Mouse (Mus musculus) heart, postnatal 0 days (tissue): ENCODE measurements at regions not wholly inside any gene's neighbourhood (a gene's known extent, or its start where the extent isn't known, plus 50 kb on each side); places are given as distances from the start of the nearest gene placed in this dataset.

Experiments
- ATAC-seq: fragments of 200-750 bp; cut with Nextera tagmentation; 2 replicates; pipeline ENCODE4 v1.8.0; 2017; ENCODE audit warnings: low read depth, moderate number of reproducible peaks, moderate library complexity; ENCODE audit not compliant: insufficient read depth
- DNase-seq: peaks from one replicate; pipeline ENCODE4 v3.0.0-alpha.2; 2016; ENCODE audit warnings: low spot score
- H3K27ac ChIP-seq: fragments of 300-500 bp; sonication (generic); 2 replicates; pipeline ENCODE4 v1.5.1; 2014; ENCODE audit warnings: low read depth, mild to moderate bottlenecking
- H3K27me3 ChIP-seq: fragments of 300-500 bp; sonication (generic); 2 replicates; pipeline ENCODE4 v1.6.1; 2014; ENCODE audit warnings: low read length, mixed read lengths; ENCODE audit not compliant: control insufficient read depth, insufficient read depth
- H3K36me3 ChIP-seq: fragments of 300-500 bp; sonication (generic); replicated peaks from 2 replicates; pipeline ENCODE4 v1.6.1; 2014; ENCODE audit warnings: low read length, mixed read lengths; ENCODE audit not compliant: control insufficient read depth, insufficient read depth
- H3K4me1 ChIP-seq: fragments of 300-500 bp; sonication (generic); 2 replicates; pipeline ENCODE4 v1.6.1; 2014; ENCODE audit warnings: antibody characterized with exemption; ENCODE audit not compliant: control insufficient read depth, insufficient read depth
- H3K4me2 ChIP-seq: fragments of 300-500 bp; sonication (generic); 2 replicates; pipeline ENCODE4 v1.6.1; 2014; ENCODE audit warnings: low read depth, mild to moderate bottlenecking, low read length, moderate library complexity
- H3K4me3 ChIP-seq: fragments of 300-500 bp; sonication (generic); 2 replicates; pipeline ENCODE4 v1.5.1; 2014; ENCODE audit warnings: low read depth, low read length
- H3K9ac ChIP-seq: fragments of 300-500 bp; sonication (generic); replicated peaks from 2 replicates; pipeline ENCODE4 v1.6.1; 2014; ENCODE audit warnings: low read depth, low read length, mixed read lengths
- H3K9me3 ChIP-seq: fragments of 300-500 bp; sonication (generic); replicated peaks from 2 replicates; pipeline ENCODE4 v1.6.1; 2016; ENCODE audit warnings: low read length; ENCODE audit not compliant: control insufficient read depth
- CTCF ChIP-seq: IDR thresholded peaks from 2 replicates; pipeline ENCODE4 v1.5.1; 2016; ENCODE audit warnings: antibody characterized with exemption, control low read depth, low read depth
- EP300 ChIP-seq: IDR thresholded peaks from 2 replicates; pipeline ENCODE4 v1.6.1; 2016; ENCODE audit warnings: antibody characterized with exemption, low read depth
- WGBS: fragments of 180-500 bp; shearing (Covaris S2); extraction: QIAGEN DNeasy Blood & Tissue Kit; methylation state at CpG from one replicate; pipeline ENCODE4 v1.1.7; 2014; 5-methylcytosine and 5-hydroxymethylcytosine counted together

GRCm38 (mm10) chr16:30769007-30769442, 169.5 kb downstream of the Fam43a start:
- Histone ChIP-seq H3K9ac (no peak overlapping the region), H3K27ac (peak overlapping the region; percentile 56), H3K4me1 (peaks cover 15% of the 10 kb centered on the region), H3K36me3 (no peaks in the 10 kb centered on the region), H3K4me3 (no peak overlapping the region), H3K27me3 (no peaks in the 10 kb centered on the region), H3K9me3 (no peaks in the 10 kb centered on the region), H3K4me2 (no peak overlapping the region)
- DNase-seq (peak; percentile 64), ATAC-seq (peak; percentile 66)
- TF ChIP-seq EP300 (peak; percentile 23; the same call in 1 of the 2 replicates), CTCF (no peak)
- 6% methylated on average over 5 of the region's 5 CpGs for WGBS

- Histone ChIP-seq H3K4me3 (no peak overlapping the region), H3K27me3 (no peaks in the 10 kb centered on the region), H3K27ac (peak overlapping the region; percentile 56), H3K36me3 (no peaks in the 10 kb centered on the region), H3K4me2 (no peak overlapping the region), H3K4me1 (peaks cover 15% of the 10 kb centered on the region), H3K9ac (no peak overlapping the region), H3K9me3 (no peaks in the 10 kb centered on the region)
- WGBS: 11% methylated on average over 11 of the region's 11 CpGs
- no peak for DNase-seq
- TF ChIP-seq EP300 (no peak), CTCF (no peak)
- no peak for ATAC-seq
These were observed 169.9 kb downstream of the Fam43a start for GRCm38 (mm10) chr16:30769467-30769866.

GRCm38 (mm10) chr16:30772802-30773201, 173.3 kb downstream of the Fam43a start:
- WGBS: 62% methylated on average over 3 of the region's 3 CpGs
- Histone ChIP-seq H3K4me3 (no peak overlapping the region), H3K27ac (no peak overlapping the region), H3K4me1 (peaks cover 33% of the 10 kb centered on the region), H3K4me2 (no peak overlapping the region), H3K27me3 (no peaks in the 10 kb centered on the region), H3K36me3 (no peaks in the 10 kb centered on the region), H3K9ac (no peak overlapping the region), H3K9me3 (no peaks in the 10 kb centered on the region)
- TF ChIP-seq CTCF (no peak), EP300 (no peak)
- ATAC-seq (no peak), DNase-seq (no peak)

- H3K4me2 ChIP-seq: no peak overlapping the region
- DNase-seq: peak; percentile 42
- H3K27ac ChIP-seq: no peak overlapping the region
- WGBS: 51% methylated on average over 14 of the region's 14 CpGs
- H3K9me3 ChIP-seq: no peaks in the 10 kb centered on the region
- H3K27me3 ChIP-seq: no peaks in the 10 kb centered on the region
- no peak overlapping the region for H3K9ac ChIP-seq
- H3K4me3 ChIP-seq: no peak overlapping the region
- H3K36me3 ChIP-seq: no peaks in the 10 kb centered on the region
- ATAC-seq: peak; percentile 47; the same call in 1 of the 2 replicates
- H3K4me1 ChIP-seq: peaks cover 19% of the 10 kb centered on the region
- TF ChIP-seq CTCF (no peak), EP300 (no peak)
These were observed 175.6 kb downstream of the Fam43a start for GRCm38 (mm10) chr16:30774951-30775661.

GRCm38 (mm10) chr16:30775740-30776700, 176.5 kb downstream of the Fam43a start:
- Histone ChIP-seq H3K27ac (no peak overlapping the region), H3K4me1 (peaks cover 19% of the 10 kb centered on the region), H3K4me3 (no peak overlapping the region), H3K36me3 (no peaks in the 10 kb centered on the region), H3K9ac (no peak overlapping the region), H3K4me2 (no peak overlapping the region), H3K9me3 (no peaks in the 10 kb centered on the region), H3K27me3 (no peaks in the 10 kb centered on the region)
- DNase-seq (no peak), ATAC-seq (peak; percentile 25; the same call in 1 of the 2 replicates)
- WGBS: 52% methylated on average over 21 of the region's 21 CpGs
- no peak for TF ChIP-seq CTCF
- no peak for TF ChIP-seq EP300
